Mouse (Mus musculus): Measurements from ENCODE around the gene Tspan12.
"Not testable (repeated sequence)": the region's sequence is repeated elsewhere in the genome, so short reads cannot be mapped to it uniquely, and the experiment has no call there.

Tspan12 gene

GRCm38 (mm10) chr6:21828437-21828836, 23.9 kb downstream of the Tspan12 start:
- peak; percentile 58 for DNase-seq (ENCODE audit: low read depth)

GRCm38 (mm10) chr6:21828001-21828400, 24.3 kb downstream of the Tspan12 start:
- no peak for DNase-seq (ENCODE audit: low read depth)

GRCm38 (mm10) chr6:21823694-21824093, 28.6 kb downstream of the Tspan12 start:
- DNase-seq (ENCODE audit: low read depth): no peak

GRCm38 (mm10) chr6:21823281-21823680, 29.0 kb downstream of the Tspan12 start:
- peak; percentile 86 for DNase-seq (ENCODE audit: low read depth)

- no peak for DNase-seq (ENCODE audit: low read depth)
These were observed 29.6 kb downstream of the Tspan12 start for GRCm38 (mm10) chr6:21822721-21823134.

GRCm38 (mm10) chr6:21818107-21818807, 34.1 kb downstream of the Tspan12 start:
- DNase-seq (ENCODE audit: low read depth): no peak

GRCm38 (mm10) chr6:21806005-21806404, 46.3 kb downstream of the Tspan12 start:
- DNase-seq (ENCODE audit: low read depth): no peak

GRCm38 (mm10) chr6:21805013-21805570, 47.2 kb downstream of the Tspan12 start:
- DNase-seq (ENCODE audit: low read depth): peak; percentile 36

- DNase-seq (ENCODE audit: low read depth): peak; percentile 33
These were observed 48.6 kb downstream of the Tspan12 start for GRCm38 (mm10) chr6:21803483-21804340.

GRCm38 (mm10) chr6:21798581-21798980, 53.7 kb downstream of the Tspan12 start:
- no peak for DNase-seq (ENCODE audit: low read depth)

GRCm38 (mm10) chr6:21797087-21797486, 55.2 kb downstream of the Tspan12 start:
- no peak for DNase-seq (ENCODE audit: low read depth)

- no peak for DNase-seq (ENCODE audit: low read depth)
These were observed 55.9 kb downstream of the Tspan12 start for GRCm38 (mm10) chr6:21796413-21796812.

- no peak for DNase-seq (ENCODE audit: low read depth)
These were observed 56.9 kb downstream of the Tspan12 start for GRCm38 (mm10) chr6:21795410-21795809.

GRCm38 (mm10) chr6:21795072-21795407, 57.3 kb downstream of the Tspan12 start:
- DNase-seq (ENCODE audit: low read depth): peak; percentile 88

GRCm38 (mm10) chr6:21794337-21795071, 57.8 kb downstream of the Tspan12 start:
- no peak for DNase-seq (ENCODE audit: low read depth)

GRCm38 (mm10) chr6:21791307-21791706, 61.0 kb downstream of the Tspan12 start:
- DNase-seq (ENCODE audit: low read depth): no peak

- DNase-seq (ENCODE audit: low read depth): no peak
These were observed 61.7 kb downstream of the Tspan12 start for GRCm38 (mm10) chr6:21790550-21791086.

- DNase-seq (ENCODE audit: low read depth): no peak
These were observed 62.3 kb downstream of the Tspan12 start for GRCm38 (mm10) chr6:21790036-21790435.

- DNase-seq (ENCODE audit: low read depth): not testable (repeated sequence)
These were observed 62.7 kb downstream of the Tspan12 start for GRCm38 (mm10) chr6:21789582-21789981.

- no peak for DNase-seq (ENCODE audit: low read depth)
These were observed 64.6 kb downstream of the Tspan12 start for GRCm38 (mm10) chr6:21787757-21788156.

- no peak for DNase-seq (ENCODE audit: low read depth)
These were observed 65.0 kb downstream of the Tspan12 start for GRCm38 (mm10) chr6:21787274-21787673.
